Mouse (Mus musculus) spleen, embryonic (tissue): ENCODE measurements around the gene Vstm4.

Experiments
- CTCF ChIA-PET: fragments of 350-600 bp; sonication (Branson Sonifier 250); formaldehyde crosslinking; loops from one replicate; lab custom pipeline; 2022; lab: Charles Lee

Gene Vstm4

GRCm38 (mm10) chr14:32939217-32939616 lies 82.7 kb downstream of the Vstm4 start:
- CTCF ChIA-PET = no interaction called here

DNA sequence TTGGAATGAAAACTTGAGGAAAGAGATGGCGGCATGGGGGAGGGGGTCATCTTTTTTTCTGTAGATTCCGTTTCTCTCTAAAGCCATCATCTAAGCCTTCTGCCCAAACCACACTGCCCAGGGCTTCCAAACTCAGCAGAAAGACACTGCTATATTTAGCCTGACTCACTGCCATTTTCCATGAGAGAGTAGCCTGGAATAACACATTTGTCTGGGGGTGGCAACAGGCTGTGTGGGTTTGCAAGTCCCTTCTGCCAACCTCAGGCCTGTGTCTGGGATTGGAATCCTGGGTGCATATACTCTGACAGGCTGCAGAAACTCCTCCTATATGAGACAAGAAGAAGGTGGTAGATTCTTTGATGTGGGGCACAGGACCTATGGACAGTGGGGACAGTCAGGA lies 91.0 kb downstream of the Vstm4 start:
- CTCF ChIA-PET = no interaction called here

DNA sequence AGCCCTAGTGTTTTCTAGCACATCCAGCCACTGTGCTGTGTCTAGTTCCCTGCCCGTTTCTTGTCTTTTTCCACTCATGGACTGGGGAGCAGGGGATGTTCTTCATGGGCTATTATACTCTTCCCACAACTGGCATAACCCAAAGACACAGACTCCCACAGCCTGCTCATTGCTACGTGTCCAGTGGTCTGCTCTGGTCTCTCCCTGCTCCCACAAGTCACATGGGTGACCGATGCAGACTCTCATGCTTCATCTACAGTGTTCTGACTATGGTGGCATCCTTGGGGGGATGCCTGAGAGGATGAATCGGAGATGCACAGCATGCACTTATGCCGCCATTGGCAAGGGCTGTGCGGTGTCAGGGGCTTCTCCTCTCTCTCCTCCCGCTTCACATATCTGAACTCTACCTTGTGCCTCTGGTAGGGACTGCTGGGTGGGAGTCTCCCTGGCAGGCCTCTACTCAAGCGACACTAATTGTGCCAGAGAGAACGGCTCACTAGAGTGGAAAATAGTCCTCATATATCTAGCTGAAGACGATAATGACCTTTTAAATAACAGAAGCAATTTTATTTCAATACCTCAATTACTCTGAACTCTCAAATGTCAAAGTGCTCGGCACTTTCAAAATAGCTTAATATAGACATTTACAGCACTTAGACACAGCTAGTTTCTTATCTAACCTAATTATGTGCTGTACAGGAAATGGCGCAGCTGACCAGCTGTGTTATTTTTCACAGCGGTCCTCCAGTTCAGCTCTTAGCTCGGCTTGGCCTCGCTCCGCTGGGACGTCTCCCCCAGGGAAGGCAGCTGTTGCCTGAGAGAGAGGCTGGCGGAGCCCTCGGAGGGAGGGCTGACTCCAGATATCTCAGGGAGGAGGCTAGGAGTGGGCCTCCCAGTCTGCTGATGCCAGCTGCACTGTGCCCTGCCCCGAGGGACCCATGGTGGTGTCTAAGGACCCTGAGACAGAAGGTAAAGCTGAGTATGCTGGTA lies 94.1 kb downstream of the Vstm4 start:
- CTCF ChIA-PET = interaction anchor here (0.5 kb wide), 1 partner anchor 158 kb away, joined by 3 read pairs; no protein-coding TSS in a partner anchor

DNA sequence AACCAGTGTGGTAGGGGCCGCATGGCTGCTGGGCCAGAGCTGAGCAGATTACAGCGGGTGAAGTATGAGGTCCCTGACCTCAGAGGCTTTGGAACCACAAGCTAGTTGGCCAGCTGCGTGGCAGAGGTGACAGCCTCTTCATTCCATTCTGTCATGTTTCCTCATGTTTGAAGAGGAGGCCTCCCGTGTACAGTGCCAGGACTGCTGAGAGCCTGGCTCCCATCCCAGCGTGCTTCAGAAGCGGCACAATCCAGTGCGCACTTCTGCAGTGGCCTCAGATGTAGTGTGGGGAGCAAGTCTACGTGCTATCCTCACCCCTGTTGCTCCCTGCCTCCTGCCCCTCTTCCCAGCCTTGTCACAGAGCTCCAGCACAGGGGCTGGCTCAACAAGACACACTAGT lies 99.9 kb downstream of the Vstm4 start:
- CTCF ChIA-PET = no interaction called here

DNA sequence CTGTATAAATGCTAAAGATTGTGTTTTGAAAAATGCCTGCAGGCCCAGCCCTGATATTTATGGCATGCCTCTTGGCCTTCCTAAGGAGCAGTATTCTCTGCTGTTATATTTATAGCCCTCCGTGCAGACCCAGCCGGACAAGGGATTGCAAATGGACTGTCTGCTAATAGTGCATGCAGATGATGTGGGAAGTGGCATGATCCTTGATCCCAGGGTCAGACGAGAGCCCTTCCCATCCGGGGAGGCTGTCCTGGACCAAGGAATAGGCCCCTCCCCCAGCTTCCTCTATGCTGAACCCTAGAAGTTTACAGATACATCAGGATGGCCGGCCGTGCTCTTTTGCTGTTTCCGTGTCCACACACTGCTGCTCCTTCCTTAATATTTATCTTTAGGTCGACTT lies 102.1 kb downstream of the Vstm4 start:
- CTCF ChIA-PET = no interaction called here

GRCm38 (mm10) chr14:32960481-32960880 lies 103.9 kb downstream of the Vstm4 start:
- CTCF ChIA-PET = no interaction called here

GRCm38 (mm10) chr14:32964742-32965141 lies 108.2 kb downstream of the Vstm4 start:
- CTCF ChIA-PET = no interaction called here

DNA sequence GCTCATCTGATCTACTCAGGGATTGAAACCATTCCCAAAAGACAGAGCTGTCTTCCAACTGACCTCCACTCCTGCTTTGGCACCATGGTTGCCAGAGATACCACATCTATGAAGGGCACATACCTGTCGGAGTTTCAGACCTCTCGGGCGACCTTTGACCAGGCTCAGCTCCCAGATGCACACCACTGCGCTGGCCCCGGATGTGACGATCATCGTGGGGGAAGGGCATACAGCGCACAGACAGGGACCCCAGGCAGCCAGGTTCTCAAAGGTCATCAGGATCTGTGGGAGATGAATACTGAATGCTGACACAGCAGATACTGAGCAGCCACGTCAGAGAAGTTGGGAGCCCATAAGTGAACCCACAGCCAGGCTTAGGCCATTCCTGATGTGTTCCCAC lies 114.1 kb downstream of the Vstm4 start:
- CTCF ChIA-PET = no interaction called here

- CTCF ChIA-PET = no interaction called here
Observed at GRCm38 (mm10) chr14:32984176-32984738, 127.7 kb downstream of the Vstm4 start.

GRCm38 (mm10) chr14:32986659-32987058 lies 130.1 kb downstream of the Vstm4 start:
- CTCF ChIA-PET = no interaction called here
